Mouse (Mus musculus): ENCODE results near the gene Fcgrt.
A peak's percentile ranks its signal among the peaks of the same experiment; 100 is the strongest.
"Not testable (repeated sequence)": the region's sequence is repeated elsewhere in the genome, so short reads cannot be mapped to it uniquely, and the experiment has no call there.

Gene Fcgrt

GRCm38 (mm10) chr7:45110089-45110488 is 6.4 kb upstream of the Fcgrt start:
- DNase-seq (ENCODE audit: low read depth, low spot score), result not testable (repeated sequence)

GRCm38 (mm10) chr7:45107052-45107645 is 3.5 kb upstream of the Fcgrt start:
- no peak for DNase-seq (ENCODE audit: low read depth, low spot score)

DNA sequence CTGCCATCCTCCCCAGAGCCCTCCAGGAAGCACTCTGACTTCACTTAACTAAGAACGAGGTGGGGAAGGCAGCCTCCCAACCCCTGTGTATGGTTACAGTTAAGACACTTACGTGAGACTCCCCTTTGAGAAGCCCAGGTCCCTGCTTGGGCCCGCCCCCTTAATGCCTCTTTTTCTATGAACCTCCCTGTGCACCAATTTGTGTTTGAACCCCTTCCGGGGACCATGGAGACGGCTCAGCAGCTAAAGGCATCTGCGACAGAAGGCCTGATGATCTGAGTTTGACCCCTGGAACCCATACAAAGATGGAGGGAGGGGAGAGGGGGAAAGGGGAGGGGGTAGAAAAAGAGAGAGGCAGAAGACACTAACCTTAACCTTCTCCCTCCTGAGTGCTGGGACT is 2.8 kb upstream of the Fcgrt start:
- no peak for DNase-seq (ENCODE audit: low read depth, low spot score)

DNA sequence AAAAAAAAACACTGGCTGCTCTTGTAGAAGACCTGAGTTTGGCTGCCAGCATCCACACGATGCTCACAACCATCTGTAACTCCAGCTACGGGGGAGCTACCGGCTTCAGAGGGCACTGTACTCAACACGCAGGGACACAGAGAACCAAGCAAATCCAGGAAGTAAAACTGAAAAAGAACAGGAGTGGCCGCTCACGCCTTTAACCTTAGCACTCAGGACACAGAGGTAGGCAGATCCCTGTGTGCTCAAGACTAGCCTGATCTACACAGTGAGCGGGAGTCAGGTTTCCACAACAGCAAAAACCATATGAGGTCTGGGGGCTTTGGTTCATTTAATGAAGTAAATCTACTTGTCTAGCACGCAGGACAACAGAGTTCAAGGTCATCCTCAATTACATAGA is 1.8 kb upstream of the Fcgrt start:
- no peak for DNase-seq (ENCODE audit: low read depth, low spot score)

DNA sequence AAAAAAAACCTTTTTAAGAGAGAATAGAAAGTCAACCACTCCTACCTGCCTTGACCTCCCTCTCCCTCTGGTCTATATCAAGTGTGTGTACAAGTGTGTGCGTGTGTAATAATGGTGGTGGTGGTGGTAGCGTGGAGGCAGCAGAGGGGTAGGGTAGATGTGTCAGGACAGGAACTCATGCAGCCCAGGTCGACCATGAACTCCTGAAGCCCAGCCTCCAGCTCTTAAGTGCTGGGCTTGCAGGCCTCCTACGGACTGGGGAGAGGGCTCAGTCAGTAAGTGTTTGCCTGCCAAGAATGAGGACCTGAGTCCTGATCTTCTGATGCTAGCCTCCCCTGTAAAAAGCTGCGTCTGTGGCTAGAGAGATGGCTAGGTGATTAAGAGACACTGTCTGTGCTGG is 1.3 kb upstream of the Fcgrt start:
- DNase-seq (ENCODE audit: low read depth, low spot score), result no peak

GRCm38 (mm10) chr7:45102940-45103585 is 588 bp downstream of the Fcgrt start:
- no peak for DNase-seq (ENCODE audit: low read depth, low spot score)

DNA sequence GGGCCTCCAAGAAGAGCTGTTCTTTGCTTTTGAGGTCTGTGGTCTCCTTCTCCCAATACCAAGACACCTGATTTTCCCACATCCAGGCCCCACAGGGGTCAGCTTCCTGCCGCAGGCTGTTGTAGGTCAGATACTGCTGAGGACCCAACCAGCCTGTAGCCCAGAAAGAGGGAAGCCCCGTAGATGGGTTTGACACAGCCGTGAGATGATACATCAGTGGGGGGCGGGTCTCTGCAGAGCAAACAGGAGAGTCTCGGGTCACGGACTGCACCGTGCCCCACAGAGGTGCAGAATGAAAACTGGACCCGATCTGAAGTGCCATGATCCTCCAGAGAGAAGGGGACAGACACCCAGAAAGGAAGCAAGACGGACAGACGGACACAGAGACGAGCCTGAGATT is 1.2 kb downstream of the Fcgrt start:
- no peak for DNase-seq (ENCODE audit: low read depth, low spot score)

GRCm38 (mm10) chr7:45100046-45100445 is 3.6 kb downstream of the Fcgrt start:
- DNase-seq (ENCODE audit: low read depth, low spot score), result no peak

- no peak for DNase-seq (ENCODE audit: low read depth, low spot score)
Measured at GRCm38 (mm10) chr7:45098541-45099240, 5.0 kb downstream of the Fcgrt start.

GRCm38 (mm10) chr7:45097479-45097878 is 6.2 kb downstream of the Fcgrt start:
- no peak for DNase-seq (ENCODE audit: low read depth, low spot score)

GRCm38 (mm10) chr7:45095965-45096364 is 7.7 kb downstream of the Fcgrt start:
- not testable (repeated sequence) for DNase-seq (ENCODE audit: low read depth, low spot score)

DNA sequence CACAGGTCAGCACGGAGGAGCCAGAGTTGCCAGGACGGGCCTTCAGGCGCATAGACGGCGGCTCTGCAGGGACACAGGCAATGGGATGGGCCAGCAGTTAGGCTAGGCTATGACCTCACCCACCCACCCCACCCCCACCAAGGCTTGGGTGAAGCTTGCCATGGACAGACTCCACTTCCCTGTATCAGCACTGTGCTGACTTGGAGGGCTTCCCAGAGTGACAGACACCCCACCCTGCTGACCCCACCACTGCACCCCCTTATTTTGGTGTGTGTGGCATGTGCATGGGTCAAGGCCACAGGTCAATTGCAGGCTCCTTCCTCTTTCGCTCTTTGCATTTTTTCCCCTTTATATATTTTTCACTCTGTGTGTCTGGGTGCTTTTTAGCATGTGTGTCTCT is 8.3 kb downstream of the Fcgrt start:
- no peak for DNase-seq (ENCODE audit: low read depth, low spot score)

DNA sequence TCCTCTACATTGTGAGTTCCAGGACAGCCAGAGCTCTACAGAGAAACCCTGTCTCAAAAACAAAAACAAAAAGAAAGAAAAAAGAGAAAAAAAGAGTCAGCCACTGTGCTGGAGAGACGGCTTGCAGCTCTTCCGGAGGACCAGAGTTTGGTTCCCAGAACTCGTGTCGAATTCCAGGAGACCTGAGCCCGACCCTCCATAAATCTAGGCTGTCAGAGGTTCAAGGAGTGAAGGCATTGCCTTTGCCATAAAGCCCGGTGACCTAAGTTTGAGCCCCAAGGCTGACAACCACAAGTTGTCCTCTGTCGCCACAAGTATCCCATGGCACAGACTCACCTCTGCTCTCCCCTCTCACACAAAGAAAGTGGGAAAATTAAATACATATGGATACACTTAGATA is 9.5 kb downstream of the Fcgrt start:
- peak; percentile 70 for DNase-seq (ENCODE audit: low read depth, low spot score)

DNA sequence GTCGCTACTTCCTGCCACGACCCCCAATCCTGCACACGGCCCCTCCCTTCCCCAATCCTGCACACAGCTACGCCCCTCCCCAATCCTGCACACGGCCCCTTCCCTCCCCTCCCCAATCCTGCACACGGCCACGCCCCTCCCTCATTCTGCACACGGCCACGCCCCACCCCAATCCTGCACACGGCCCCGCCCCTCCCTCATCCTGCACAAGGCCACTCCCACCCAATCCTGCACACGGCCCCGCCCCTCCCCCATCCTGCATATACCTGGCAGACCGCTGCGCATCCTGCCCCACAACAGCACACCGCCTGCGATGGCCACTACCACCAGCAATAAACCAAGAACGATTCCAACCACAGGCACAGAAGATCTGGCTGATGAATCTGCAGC is 10.1 kb downstream of the Fcgrt start:
- peak; percentile 49 for DNase-seq (ENCODE audit: low read depth, low spot score)

DNA sequence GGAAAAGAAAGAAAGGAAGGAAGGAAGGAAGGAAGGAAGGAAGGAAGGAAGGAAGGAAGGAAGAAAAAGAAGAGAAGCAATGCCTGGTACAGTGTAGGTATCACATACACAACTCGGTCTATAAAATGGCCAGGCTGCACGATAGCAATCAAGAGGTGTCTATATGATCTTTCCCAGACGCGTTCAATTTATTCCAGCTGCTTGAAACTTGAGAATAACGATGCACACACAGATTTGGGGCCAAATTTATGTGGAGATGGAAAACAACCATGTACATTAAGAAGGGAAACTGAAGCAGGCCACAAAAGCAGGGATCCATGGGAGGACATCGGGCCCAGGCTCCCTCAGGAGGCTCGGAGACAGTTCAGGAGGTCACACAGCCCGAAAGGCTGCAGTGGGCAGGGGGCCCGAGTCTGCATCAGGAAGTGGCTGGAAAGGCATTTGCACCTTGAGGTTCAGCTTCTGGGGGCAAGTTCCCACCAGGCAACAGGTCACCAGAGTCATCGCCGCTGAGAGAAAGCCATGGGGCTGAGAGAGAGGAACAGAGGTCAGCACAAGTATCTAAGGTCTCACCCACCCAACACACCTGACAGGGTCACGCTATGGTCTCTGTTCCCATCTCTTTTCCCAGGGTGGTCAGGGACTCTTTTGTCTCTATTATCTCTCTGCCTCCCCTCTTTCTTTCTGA is 10.7 kb downstream of the Fcgrt start:
- peak; percentile 64 for DNase-seq (ENCODE audit: low read depth, low spot score)

DNA sequence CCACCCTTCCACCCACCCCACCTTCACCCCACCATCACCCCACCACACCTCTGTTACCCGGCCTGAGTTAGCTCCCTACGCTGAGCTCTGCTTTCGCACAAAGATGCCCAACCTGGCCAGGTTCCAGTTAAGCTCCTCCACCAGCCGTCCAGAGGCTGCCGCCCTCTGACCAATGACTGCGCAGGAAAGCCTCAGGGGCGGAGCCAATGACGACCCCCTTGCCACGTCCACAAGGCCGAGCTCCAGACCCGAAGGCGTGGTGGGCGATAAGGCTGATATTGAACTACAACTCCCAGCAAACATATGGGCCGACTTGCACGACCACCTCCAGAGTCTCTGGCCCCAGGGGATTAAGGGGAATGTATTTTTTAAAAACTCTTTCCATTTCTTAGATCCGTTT is 11.6 kb downstream of the Fcgrt start, which contains the start of gene Rcn3:
Gene Rcn3, minus strand, starts transcription at position 174 of the 400 bp plus-strand sequence.
- peak; percentile 98 for DNase-seq (ENCODE audit: low read depth, low spot score)

DNA sequence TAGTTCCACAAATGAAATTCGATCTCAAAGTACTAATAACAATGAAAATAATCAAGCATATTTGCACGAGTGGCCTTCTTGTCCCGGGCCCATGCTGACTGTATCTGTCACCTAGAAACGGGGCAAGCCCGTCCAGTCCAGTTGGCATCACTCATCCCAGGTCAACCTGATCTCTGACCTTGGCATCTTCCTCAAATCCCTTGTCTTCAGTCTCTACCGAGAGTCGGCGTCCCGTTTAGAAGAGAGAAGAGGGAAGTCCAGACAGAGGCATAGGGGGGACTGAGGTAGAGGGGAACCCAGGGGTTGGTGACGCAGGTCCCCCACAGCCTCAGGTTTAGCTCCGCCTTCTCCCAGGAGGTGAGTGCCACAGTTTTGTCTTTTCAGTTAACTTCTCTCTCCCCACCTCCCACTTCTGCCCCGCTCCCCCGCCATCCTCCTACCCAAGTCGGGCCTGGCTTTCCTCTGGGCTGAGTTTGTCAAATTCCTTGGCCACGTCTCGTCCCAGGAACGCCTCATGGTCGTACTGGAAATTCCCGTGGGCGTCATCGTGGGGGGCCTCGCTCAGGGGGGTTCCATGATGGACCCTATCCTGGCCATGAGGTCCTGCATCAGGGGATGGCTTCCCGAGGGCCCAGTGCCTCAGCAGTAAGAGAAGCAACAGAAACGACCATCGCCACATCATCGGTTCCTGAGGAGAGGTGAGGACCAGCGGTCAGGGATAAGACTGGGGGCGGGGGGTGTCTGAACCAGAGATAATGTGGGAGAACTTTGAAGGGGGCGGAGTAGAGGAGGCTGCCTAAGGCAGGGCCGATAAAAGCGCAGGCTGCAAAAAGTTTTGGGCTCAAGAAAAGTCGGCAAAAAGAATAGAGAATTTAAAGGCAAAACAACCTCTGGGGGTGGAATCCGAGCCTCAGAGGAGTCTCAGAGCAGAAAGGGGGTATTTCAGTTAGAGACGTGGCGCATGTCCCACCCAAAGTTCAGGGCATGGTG is 12.4 kb downstream of the Fcgrt start:
- DNase-seq (ENCODE audit: low read depth, low spot score), result peak; percentile 31

DNA sequence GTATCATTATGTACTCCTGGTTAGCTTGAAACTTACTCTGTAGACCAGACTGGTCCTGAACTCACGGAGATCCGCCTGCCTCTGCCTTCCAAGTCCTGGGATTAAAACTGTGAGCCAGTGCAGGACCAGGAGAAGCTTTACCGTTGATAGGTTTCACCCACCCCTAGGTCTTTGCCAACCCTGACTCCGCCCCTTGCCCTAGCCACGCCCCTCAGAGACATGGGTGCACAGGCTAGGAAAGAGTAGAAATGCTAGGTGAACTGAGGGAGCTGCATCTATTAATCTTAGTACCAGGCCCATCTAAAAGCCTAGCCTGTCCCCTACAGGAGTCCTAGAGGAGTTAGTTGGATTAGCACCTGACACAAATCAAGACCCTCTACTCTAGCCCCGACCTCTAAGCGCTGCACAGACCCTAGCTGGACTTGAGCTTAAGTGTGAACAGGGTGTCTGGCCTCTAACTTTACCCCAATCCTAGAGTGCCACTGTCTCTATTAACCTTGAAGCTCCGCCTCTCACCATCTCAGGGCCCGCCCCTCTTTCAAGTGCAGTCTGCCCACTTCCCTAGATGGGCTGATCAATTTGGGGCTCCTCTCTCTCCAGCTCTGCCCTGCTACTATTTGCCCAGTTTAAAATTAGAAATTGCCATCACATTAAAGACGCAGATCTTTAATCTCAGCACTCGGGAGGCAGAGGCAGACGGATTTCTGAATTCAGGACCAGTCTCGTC is 13.2 kb downstream of the Fcgrt start:
- DNase-seq (ENCODE audit: low read depth, low spot score), result no peak

DNA sequence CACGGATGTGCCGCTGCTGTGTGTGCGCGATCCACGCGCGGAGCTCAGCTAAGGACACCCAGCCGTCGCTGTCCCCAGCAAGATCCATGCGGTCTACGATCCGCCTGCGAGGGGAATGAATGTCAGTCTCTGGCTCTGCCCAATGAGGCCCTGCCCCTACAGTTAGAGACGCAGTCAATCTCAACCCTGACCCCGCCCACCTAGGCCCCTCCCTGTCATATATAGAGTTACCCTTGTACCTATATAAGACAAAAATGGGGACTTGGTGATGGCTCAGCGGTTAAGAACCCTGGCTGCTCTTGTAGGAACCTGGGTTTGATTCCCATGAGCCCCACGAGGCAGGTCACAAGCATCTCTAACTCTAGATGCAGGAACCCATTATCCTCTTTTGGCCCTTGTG is 15.1 kb downstream of the Fcgrt start:
- DNase-seq (ENCODE audit: low read depth, low spot score), result no peak

GRCm38 (mm10) chr7:45086084-45086483 is 17.6 kb downstream of the Fcgrt start:
- DNase-seq (ENCODE audit: low read depth, low spot score), result no peak
